In genomic region chrX:36487996-36488395, GRCm38 (mm10) we compare ENCODE assay signal across 12 mouse cellular contexts. TPM values are rescaled to one million over a fixed set of nuclear protein-coding genes. Genes with fewer than 3 reads are reported as not detected.
DNase-seq lines count a peak whose midpoint lies in the region; ATAC-seq and TF ChIP-seq lines count a peak whose summit lies in the region.
"Had no signal": no experiment of that assay in that cellular context is flagged by ENCODE, and none has a peak within 500 bp of the region (broad histone marks: within the 10 kb centered on the region; RNA-seq: fewer than 3 reads in every experiment).

No protein-coding gene starts in this region.

- DNase-seq in embryo, embryonic 10 days (ENCODE audit: low spot score): peak; percentile 12
- no peak for DNase-seq in embryo, embryonic 9.5 days (ENCODE audit: extremely low spot score)
- peak; percentile 3 for DNase-seq in liver, adult 2 months (ENCODE audit: extremely low read depth, low read depth, low spot score)
- DNase-seq in liver (no peak), MEL (ENCODE audit: low read depth, low spot score) (peak; percentile 31)
- DNase-seq in urinary bladder, postnatal 14 days (ENCODE audit: low spot score): no peak
- no peak for DNase-seq in layer of hippocampus, postnatal 36 days
- DNase-seq: cerebellum, adult 18-20 months; kidney, adult 11 months had no signal

- TF ChIP-seq POLR2A in liver, adult 2 months (IDR thresholded peaks at IDR 0.05; ENCODE audit: extremely low read depth, insufficient read depth, low read length): no peak
- no peak for TF ChIP-seq POLR2A in MEL (IDR thresholded peaks at IDR 0.05; ENCODE audit: control insufficient read depth in 1 of 2, insufficient read depth in 1 of 2, low read depth in 1 of 2, low read length in 2 of 2, poor library complexity in 1 of 2)

- H3K79me2 ChIP-seq in liver, adult 2 months (ENCODE audit: control insufficient read depth, insufficient read depth, low read length): no peaks in the 10 kb centered on the region
- no peaks in the 10 kb centered on the region for H3K79me2 ChIP-seq in MEL (ENCODE audit: control insufficient read depth, insufficient read depth, low read length, poor library complexity)

- H3K4me1 ChIP-seq in liver, adult 2 months (ENCODE audit: control insufficient read depth, insufficient read depth, low read length): no peaks in the 10 kb centered on the region
- no peaks in the 10 kb centered on the region for H3K4me1 ChIP-seq in MEL (ENCODE audit: control insufficient read depth in 1 of 2, insufficient read depth in 2 of 2, low read length in 2 of 2)

- no peaks in the 10 kb centered on the region for H3K36me3 ChIP-seq in liver, adult 2 months (ENCODE audit: control insufficient read depth, insufficient read depth, low read length)
- H3K36me3 ChIP-seq in MEL (ENCODE audit: control insufficient read depth in 1 of 2, insufficient read depth in 2 of 2, low read length in 2 of 2): no peaks in the 10 kb centered on the region

- H3K27ac ChIP-seq in liver, adult 2 months (replicated peaks; ENCODE audit: insufficient read depth, low read depth, low read length): no peak overlapping the region
- H3K27ac ChIP-seq in MEL (ENCODE audit: control insufficient read depth, low read depth, low read length): no peak overlapping the region

- TF ChIP-seq CTCF in liver, adult 2 months (IDR thresholded peaks at IDR 0.05; ENCODE audit: low read depth, low read length): peak; percentile 38
- peak in 2 of 3 experiments; percentile 55 to 59; a peak in 4 of 6 replicates for TF ChIP-seq CTCF in MEL (IDR thresholded peaks at IDR 0.05 in 2 of 3, conservative IDR thresholded peaks at IDR 0.05 in 1 of 3; ENCODE audit: control insufficient read depth in 1 of 3, insufficient read depth in 1 of 3, low read depth in 2 of 3, low read length in 3 of 3, poor library complexity in 1 of 3, severe bottlenecking in 1 of 3)

- peak; percentile 50; the same call in 1 of the 2 replicates for ATAC-seq in megakaryocyte-erythroid progenitor cell, adult 5-6 weeks (replicated peaks; ENCODE audit: low FRiP score, low TSS enrichment, poor library complexity, severe bottlenecking)

- 42% methylated on average over 7 of the region's 7 CpGs for WGBS in liver, adult 2 months

- TF ChIP-seq RAD21 in MEL (IDR thresholded peaks at IDR 0.05; ENCODE audit: low read depth, low read length): no peak

- H3K9ac ChIP-seq in liver, adult 2 months (ENCODE audit: low read depth, low read length): no peak overlapping the region
- no peak overlapping the region for H3K9ac ChIP-seq in MEL (ENCODE audit: control insufficient read depth, low read depth, low read length, poor library complexity, severe bottlenecking)

- H3K4me3 ChIP-seq in liver, adult 2 months (ENCODE audit: insufficient read depth, low read depth, low read length): no peak overlapping the region
- no peak overlapping the region for H3K4me3 ChIP-seq in MEL (ENCODE audit: control insufficient read depth in 1 of 2, insufficient read depth in 1 of 2, low read depth in 2 of 2, low read length in 2 of 2)
- H3K4me3 ChIP-seq: megakaryocyte, embryonic 14.5 days had no signal

- no peaks in the 10 kb centered on the region for H3K9me3 ChIP-seq in MEL (replicated peaks; ENCODE audit: insufficient read depth, low read length)
- H3K9me3 ChIP-seq: megakaryocyte, embryonic 14.5 days had no signal

- TF ChIP-seq EP300 in MEL (IDR thresholded peaks at IDR 0.05; ENCODE audit: low read depth in 1 of 2, low read length in 2 of 2): no peak

- no peaks in the 10 kb centered on the region for H3K27me3 ChIP-seq in liver, adult 2 months (ENCODE audit: control insufficient read depth, insufficient read depth, low read length)
- no peaks in the 10 kb centered on the region for H3K27me3 ChIP-seq in MEL (ENCODE audit: control insufficient read depth in 1 of 2, insufficient read depth in 2 of 2, low read length in 2 of 2)
- H3K27me3 ChIP-seq: megakaryocyte, embryonic 14.5 days had no signal

TF ChIP-seq in MEL, 35 proteins besides CTCF, POLR2A, EP300 and RAD21:
- TF ChIP-seq MYB (IDR thresholded peaks at IDR 0.05; ENCODE audit: low read depth, low read length) (no peak), MAZ (IDR thresholded peaks at IDR 0.05; ENCODE audit: low read depth, low read length) (no peak), USF2 (IDR thresholded peaks at IDR 0.05; ENCODE audit: borderline replicate concordance in 1 of 2, insufficient read depth in 1 of 2, low read depth in 1 of 2, low read length in 2 of 2) (no peak), TCF12 (IDR thresholded peaks at IDR 0.05; ENCODE audit: low read depth, low read length) (no peak), TAL1 (IDR thresholded peaks at IDR 0.05; ENCODE audit: low read length) (no peak), ZC3H11A (IDR thresholded peaks at IDR 0.05; ENCODE audit: low read depth, low read length) (no peak), ZNF384 (IDR thresholded peaks at IDR 0.05; ENCODE audit: low read depth, low read length) (no peak), GABPA (IDR thresholded peaks at IDR 0.05; ENCODE audit: low read depth, low read length) (no peak), MYC (IDR thresholded peaks at IDR 0.05; ENCODE audit: low read depth, low read length) (no peak), CHD2 (IDR thresholded peaks at IDR 0.05; ENCODE audit: low read length) (no peak), BHLHE40 (IDR thresholded peaks at IDR 0.05; ENCODE audit: borderline replicate concordance, low read depth, low read length) (no peak), MEF2A (IDR thresholded peaks at IDR 0.05; ENCODE audit: extremely low read depth, insufficient replicate concordance, low read depth, low read length, poor library complexity, severe bottlenecking) (no peak), TBP (IDR thresholded peaks at IDR 0.05; ENCODE audit: low read depth, low read length) (no peak), USF1 (IDR thresholded peaks at IDR 0.05; ENCODE audit: low read depth, low read length) (no peak), RCOR1 (IDR thresholded peaks at IDR 0.05; ENCODE audit: low read depth, low read length) (no peak), GATA1 (IDR thresholded peaks at IDR 0.05; ENCODE audit: low read depth, low read length) (no peak)

RNA-seq across cellular contexts. Expression of gene Gm14569, which starts 3.6 kb away (rescaled TPM):
- total RNA-seq in liver, adult 2 months (2014; rRNA removed): not detected in 2 replicates
- not detected in 2 replicates for polyA plus RNA-seq in liver, adult 2 months (2012; rRNA removed)
- not detected in 2 replicates for total RNA-seq in MEL (2012; rRNA removed)
- polyA plus RNA-seq in MEL (2012; ENCODE audit: insufficient read depth in 1 of 2, insufficient read length in 2 of 2, low read depth in 1 of 2, low replicate concordance in 2 of 2, missing spikeins in 1 of 2): under 1 TPM in 1 of 2 experiments, not detected in 1; 0.01 TPM
- total RNA-seq in megakaryocyte-erythroid progenitor cell, adult 5-6 weeks (2014; fragmentation: Nextera tagmentation): not detected in 2 replicates
- not detected in 2 replicates for total RNA-seq in megakaryocyte-erythroid progenitor cell, adult 5-6 weeks (2017)
- 1 to 10 TPM; 1.6 to 2.8 TPM for total RNA-seq in layer of hippocampus, postnatal 36 days (2021)
- total RNA-seq: heart, adult 18-20 months had no signal

Comparison
In these comparisons a context has a peak if more than half of its experiments do, and no peak if none do; other contexts are left out.
1. DNase-seq: peak in embryo, embryonic 10 days (single experiment), liver, adult 2 months (single experiment) and MEL (single experiment); none in embryo, embryonic 9.5 days (single experiment), liver (single experiment), urinary bladder, postnatal 14 days (single experiment) and layer of hippocampus, postnatal 36 days (0 of 2).